Mouse (Mus musculus): ENCODE measurements around the gene Hoxb3. TPM values are rescaled to one million over a fixed set of nuclear protein-coding genes. Genes with fewer than 3 reads are reported as not detected.

Gene Hoxb3
- polyA plus RNA-seq, 1 experiment from 2014 or later = 8.2 TPM

- H3K36me3 ChIP-seq (ENCODE audit: control insufficient read depth, insufficient read depth, low read length) = no peaks in the 10 kb centered on the region
- WGBS = 17% methylated on average over 8 of the region's 8 CpGs
- H3K27me3 ChIP-seq (ENCODE audit: control insufficient read depth, insufficient read depth, low read length) = no peaks in the 10 kb centered on the region
- no peaks in the 10 kb centered on the region for H3K9me3 ChIP-seq (ENCODE audit: control insufficient read depth, low read length)
- peaks cover 38% of the 10 kb centered on the region for H3K4me1 ChIP-seq (ENCODE audit: control insufficient read depth, insufficient read depth, low read length)
- no peak for ATAC-seq (ENCODE audit: low FRiP score, low TSS enrichment)
- peak overlapping the region; percentile 95 for H3K4me2 ChIP-seq (replicated peaks; ENCODE audit: low read depth, low read length)
- H3K4me3 ChIP-seq (ENCODE audit: low read length) = peak overlapping the region; percentile 53
- peak overlapping the region; percentile 80 for H3K27ac ChIP-seq (ENCODE audit: low read depth, low read length)
- peak overlapping the region; percentile 99 for H3K9ac ChIP-seq (ENCODE audit: low read depth, low read length)
These were observed 42.4 kb upstream of the Hoxb3 start for GRCm38 (mm10) chr11:96280399-96281378.

- Histone ChIP-seq H3K4me1 (ENCODE audit: control insufficient read depth, insufficient read depth, low read length) (peaks cover 32% of the 10 kb centered on the region), H3K9ac (ENCODE audit: low read depth, low read length) (peak overlapping the region; percentile 99), H3K27me3 (ENCODE audit: control insufficient read depth, insufficient read depth, low read length) (no peaks in the 10 kb centered on the region), H3K36me3 (ENCODE audit: control insufficient read depth, insufficient read depth, low read length) (no peaks in the 10 kb centered on the region), H3K27ac (ENCODE audit: low read depth, low read length) (peak overlapping the region; percentile 80), H3K4me3 (ENCODE audit: low read length) (peak overlapping the region; percentile 53), H3K4me2 (replicated peaks; ENCODE audit: low read depth, low read length) (peak overlapping the region; percentile 95), H3K9me3 (ENCODE audit: control insufficient read depth, low read length) (no peaks in the 10 kb centered on the region)
- 4% methylated on average over 18 of the region's 18 CpGs for WGBS
- no peak for ATAC-seq (ENCODE audit: low FRiP score, low TSS enrichment)
These were observed 41.7 kb upstream of the Hoxb3 start for GRCm38 (mm10) chr11:96281396-96281795.

GRCm38 (mm10) chr11:96281855-96282570, 41.1 kb upstream of the Hoxb3 start, which contains the start of gene Hoxb8:
Hoxb8 (plus strand) TSS chr11:96281905.
- peak within 1 kb of the TSS; percentile 99 for H3K9ac ChIP-seq (ENCODE audit: low read depth, low read length)
- H3K9me3 ChIP-seq (ENCODE audit: control insufficient read depth, low read length) = no peaks in the 10 kb centered on the region
- H3K4me1 ChIP-seq (ENCODE audit: control insufficient read depth, insufficient read depth, low read length) = peaks cover 27% of the 10 kb centered on the region
- no peaks in the 10 kb centered on the region for H3K27me3 ChIP-seq (ENCODE audit: control insufficient read depth, insufficient read depth, low read length)
- H3K36me3 ChIP-seq (ENCODE audit: control insufficient read depth, insufficient read depth, low read length) = no peaks in the 10 kb centered on the region
- under 1% methylated on average over 27 of the region's 27 CpGs for WGBS
- H3K4me3 ChIP-seq (ENCODE audit: low read length) = peak within 1 kb of the TSS; percentile 53
- H3K27ac ChIP-seq (ENCODE audit: low read depth, low read length) = peak within 1 kb of the TSS; percentile 100
- no peak for ATAC-seq (ENCODE audit: low FRiP score, low TSS enrichment)
- peak within 1 kb of the TSS; percentile 95 for H3K4me2 ChIP-seq (replicated peaks; ENCODE audit: low read depth, low read length)

- H3K9ac ChIP-seq (ENCODE audit: low read depth, low read length) = peak overlapping the region; percentile 99
- WGBS = under 1% methylated on average over 49 of the region's 49 CpGs
- peaks cover 25% of the 10 kb centered on the region for H3K4me1 ChIP-seq (ENCODE audit: control insufficient read depth, insufficient read depth, low read length)
- peak overlapping the region; percentile 53 for H3K4me3 ChIP-seq (ENCODE audit: low read length)
- H3K36me3 ChIP-seq (ENCODE audit: control insufficient read depth, insufficient read depth, low read length) = no peaks in the 10 kb centered on the region
- ATAC-seq (ENCODE audit: low FRiP score, low TSS enrichment) = no peak
- no peaks in the 10 kb centered on the region for H3K27me3 ChIP-seq (ENCODE audit: control insufficient read depth, insufficient read depth, low read length)
- no peaks in the 10 kb centered on the region for H3K9me3 ChIP-seq (ENCODE audit: control insufficient read depth, low read length)
- H3K4me2 ChIP-seq (replicated peaks; ENCODE audit: low read depth, low read length) = peak overlapping the region; percentile 95
- peak overlapping the region; percentile 100 for H3K27ac ChIP-seq (ENCODE audit: low read depth, low read length)
These were observed 40.2 kb upstream of the Hoxb3 start for GRCm38 (mm10) chr11:96282795-96283430.

- WGBS = under 1% methylated on average over 49 of the region's 49 CpGs
- peak overlapping the region; percentile 99 for H3K9ac ChIP-seq (ENCODE audit: low read depth, low read length)
- peak overlapping the region; percentile 53 for H3K4me3 ChIP-seq (ENCODE audit: low read length)
- H3K27ac ChIP-seq (ENCODE audit: low read depth, low read length) = peak overlapping the region; percentile 100
- H3K36me3 ChIP-seq (ENCODE audit: control insufficient read depth, insufficient read depth, low read length) = no peaks in the 10 kb centered on the region
- H3K27me3 ChIP-seq (ENCODE audit: control insufficient read depth, insufficient read depth, low read length) = no peaks in the 10 kb centered on the region
- no peaks in the 10 kb centered on the region for H3K9me3 ChIP-seq (ENCODE audit: control insufficient read depth, low read length)
- no peak for ATAC-seq (ENCODE audit: low FRiP score, low TSS enrichment)
- H3K4me2 ChIP-seq (replicated peaks; ENCODE audit: low read depth, low read length) = peak overlapping the region; percentile 95
- H3K4me1 ChIP-seq (ENCODE audit: control insufficient read depth, insufficient read depth, low read length) = peaks cover 27% of the 10 kb centered on the region
These were observed 38.9 kb upstream of the Hoxb3 start for GRCm38 (mm10) chr11:96284041-96284749.

GRCm38 (mm10) chr11:96284774-96285734, 38.1 kb upstream of the Hoxb3 start:
- Histone ChIP-seq H3K9me3 (ENCODE audit: control insufficient read depth, low read length) (no peaks in the 10 kb centered on the region), H3K36me3 (ENCODE audit: control insufficient read depth, insufficient read depth, low read length) (no peaks in the 10 kb centered on the region), H3K27ac (ENCODE audit: low read depth, low read length) (peak overlapping the region; percentile 100), H3K9ac (ENCODE audit: low read depth, low read length) (peak overlapping the region; percentile 99), H3K4me2 (replicated peaks; ENCODE audit: low read depth, low read length) (peak overlapping the region; percentile 95), H3K4me1 (ENCODE audit: control insufficient read depth, insufficient read depth, low read length) (peaks cover 26% of the 10 kb centered on the region), H3K4me3 (ENCODE audit: low read length) (peak overlapping the region; percentile 53), H3K27me3 (ENCODE audit: control insufficient read depth, insufficient read depth, low read length) (no peaks in the 10 kb centered on the region)
- peak; percentile 91 for ATAC-seq (ENCODE audit: low FRiP score, low TSS enrichment)
- under 1% methylated on average over 36 of the region's 37 CpGs for WGBS

GRCm38 (mm10) chr11:96285771-96286738, 37.1 kb upstream of the Hoxb3 start, which contains the start of gene Hoxb7:
Hoxb7 (plus strand) TSS chr11:96286623.
- Histone ChIP-seq H3K4me3 (ENCODE audit: low read length) (peak within 1 kb of the TSS; percentile 53), H3K36me3 (ENCODE audit: control insufficient read depth, insufficient read depth, low read length) (no peaks in the 10 kb centered on the region), H3K4me2 (replicated peaks; ENCODE audit: low read depth, low read length) (peak within 1 kb of the TSS; percentile 95), H3K4me1 (ENCODE audit: control insufficient read depth, insufficient read depth, low read length) (peaks cover 30% of the 10 kb centered on the region), H3K27me3 (ENCODE audit: control insufficient read depth, insufficient read depth, low read length) (no peaks in the 10 kb centered on the region), H3K27ac (ENCODE audit: low read depth, low read length) (peak within 1 kb of the TSS; percentile 100), H3K9ac (ENCODE audit: low read depth, low read length) (peak within 1 kb of the TSS; percentile 99), H3K9me3 (ENCODE audit: control insufficient read depth, low read length) (no peaks in the 10 kb centered on the region)
- no peak for ATAC-seq (ENCODE audit: low FRiP score, low TSS enrichment)
- under 1% methylated on average over 43 of the region's 43 CpGs for WGBS

Data from kidney, embryonic 14.5 days (tissue).